Mouse (Mus musculus) brain, embryonic 14.5 days (tissue): Measurements from ENCODE around the gene Slco1a1.

ENCODE experiments used
- CTCF ChIP-seq: fragments of 200-500 bp; IDR thresholded peaks from 2 replicates; pipeline ENCODE4 v1.5.1; 2012; ENCODE audit warnings: inconsistent platforms, mild to moderate bottlenecking, moderate library complexity, borderline replicate concordance; ENCODE audit not compliant: insufficient read depth, insufficient read length; ENCODE audit errors: extremely low read depth
- POLR2A ChIP-seq: fragments of 200-500 bp; IDR thresholded peaks from 2 replicates; pipeline ENCODE4 v1.6.1; 2012; ENCODE audit warnings: mild to moderate bottlenecking, inconsistent platforms, borderline replicate concordance; ENCODE audit not compliant: poor library complexity, insufficient read depth, insufficient read length, severe bottlenecking; ENCODE audit errors: extremely low read depth

DNA sequence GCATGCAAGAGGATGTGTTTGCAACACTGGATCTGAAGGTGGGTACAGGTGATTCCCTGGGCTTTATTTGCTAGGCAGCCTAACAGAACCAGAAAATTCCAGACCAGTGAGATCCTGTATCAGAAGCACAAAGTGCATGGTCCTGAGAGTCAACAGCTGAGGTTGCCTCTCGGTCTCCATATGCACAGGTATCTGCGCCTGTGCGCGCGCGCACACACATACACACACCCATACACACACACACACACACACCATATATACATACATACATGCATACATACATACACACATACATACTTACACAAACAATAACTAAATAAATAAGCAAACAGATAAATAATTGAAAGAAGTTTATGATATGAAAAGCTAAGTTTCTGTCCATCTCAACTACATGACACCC lies 40.0 kb upstream of the Slco1a1 start:
- TF ChIP-seq CTCF (no peak), POLR2A (no peak)
